Mouse (Mus musculus) megakaryocyte, embryonic 14.5 days (primary cell): ENCODE results near the gene Sik1.

Experiments
- FLI1 ChIP-seq: IDR thresholded peaks from 2 replicates; pipeline ENCODE4 v1.6.1; 2012; ENCODE audit warnings: low read length, inconsistent platforms, mixed read lengths
- GATA1 ChIP-seq: IDR thresholded peaks from 3 replicates; pipeline ENCODE4 v1.6.1; 2012; ENCODE audit warnings: mixed read lengths, low read length, inconsistent platforms, borderline replicate concordance

DNA sequence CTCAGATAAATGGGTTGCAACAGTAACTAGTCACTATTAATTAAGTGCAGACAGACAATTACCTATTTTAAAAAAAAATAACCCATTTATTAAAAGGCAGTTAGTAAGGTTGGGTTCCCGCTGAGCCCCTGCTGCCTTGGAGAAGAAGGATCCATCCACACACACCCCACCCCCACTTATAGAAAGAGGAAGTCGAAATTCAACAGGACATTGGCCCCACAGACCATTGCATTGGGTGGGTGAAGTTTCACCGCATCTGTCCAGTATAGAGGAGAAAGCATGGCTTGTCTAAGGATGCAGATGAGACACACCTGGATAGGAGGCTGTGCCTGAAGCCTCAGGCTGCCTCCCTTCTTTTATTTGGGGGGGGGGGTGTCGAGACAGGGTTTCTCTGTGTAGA is 50.0 kb downstream of the Sik1 start:
- TF ChIP-seq GATA1 (no peak), FLI1 (no peak)
